Mouse (Mus musculus): Measurements from ENCODE around the gene Trim71. TPM values are rescaled to one million over a fixed set of nuclear protein-coding genes. Genes with fewer than 3 reads are reported as not detected.

Gene Trim71
- polyA plus RNA-seq, 1 experiment from 2014 or later, result 0.16 TPM

DNA sequence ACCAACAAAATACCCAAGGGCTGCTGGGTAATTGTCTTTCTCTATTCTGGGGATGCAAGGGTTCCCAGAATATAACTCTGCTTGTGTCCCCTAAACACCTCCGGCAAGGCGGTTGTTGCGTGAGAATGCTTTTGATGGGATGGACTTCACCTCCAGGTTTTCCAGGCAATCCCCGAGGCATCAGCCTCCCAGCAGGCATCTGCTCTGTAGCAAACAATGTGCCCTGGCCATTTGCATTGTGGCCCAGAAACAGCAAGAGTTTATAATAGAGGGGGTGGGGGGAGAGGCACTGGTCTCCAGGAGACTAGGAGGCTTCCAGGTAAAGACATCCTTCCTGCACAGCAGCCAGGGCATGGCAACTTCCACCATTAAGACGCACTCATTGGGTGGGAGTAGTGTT is 15.1 kb downstream of the Trim71 start:
- H3K27me3 ChIP-seq (ENCODE audit: control insufficient read depth, insufficient read depth, low read length), result 0 out of 2 replicates have a peak, but pooled peaks cover 3% of the 10 kb centered on the region
- no peak overlapping the region for H3K27ac ChIP-seq (replicated peaks; ENCODE audit: low read depth, low read length)
- no peaks in the 10 kb centered on the region for H3K36me3 ChIP-seq (ENCODE audit: control insufficient read depth, insufficient read depth, low read length)
- ATAC-seq (ENCODE audit: low FRiP score, low TSS enrichment), result no peak
- no peaks in the 10 kb centered on the region for H3K4me1 ChIP-seq (ENCODE audit: control insufficient read depth, insufficient read depth, low read length)
- no peak overlapping the region for H3K9ac ChIP-seq (replicated peaks; ENCODE audit: low read length)
- H3K4me3 ChIP-seq (replicated peaks; ENCODE audit: low read depth, low read length), result no peak overlapping the region
- no peaks in the 10 kb centered on the region for H3K9me3 ChIP-seq (ENCODE audit: control insufficient read depth, low read length)
- no peak for DNase-seq
- WGBS, result 6% methylated on average over 5 of the region's 5 CpGs
- no peak overlapping the region for H3K4me2 ChIP-seq (ENCODE audit: low read length)

DNA sequence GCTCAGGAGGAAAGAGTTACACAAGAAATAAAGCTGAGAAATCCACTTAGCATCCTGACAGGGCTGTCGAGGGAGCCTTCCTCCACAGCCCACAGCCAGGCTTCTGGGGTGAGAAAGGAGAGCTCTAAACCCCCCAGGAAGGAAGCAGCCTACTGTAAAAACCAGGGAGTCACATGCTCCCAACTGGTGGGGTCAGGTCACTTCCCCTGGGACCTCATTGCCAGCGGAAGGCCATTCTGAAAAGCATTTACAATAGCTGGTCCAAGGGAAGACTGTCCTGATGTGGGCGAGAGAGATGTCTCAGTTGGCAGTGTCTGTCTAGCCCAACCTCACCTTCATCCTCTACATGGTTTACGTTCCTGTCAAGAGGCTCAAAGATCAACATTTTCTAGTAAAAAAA is 15.7 kb downstream of the Trim71 start:
- no peak for DNase-seq
- 33% methylated on average over 4 of the region's 4 CpGs for WGBS

GRCm38 (mm10) chr9:114547643-114548077 is 16.5 kb downstream of the Trim71 start:
- Histone ChIP-seq H3K27me3 (ENCODE audit: control insufficient read depth, insufficient read depth, low read length) (0 out of 2 replicates have a peak, but pooled peaks cover 3% of the 10 kb centered on the region), H3K4me3 (replicated peaks; ENCODE audit: low read depth, low read length) (no peak overlapping the region), H3K9me3 (ENCODE audit: control insufficient read depth, low read length) (no peaks in the 10 kb centered on the region), H3K4me2 (ENCODE audit: low read length) (no peak overlapping the region), H3K9ac (replicated peaks; ENCODE audit: low read length) (no peak overlapping the region), H3K4me1 (ENCODE audit: control insufficient read depth, insufficient read depth, low read length) (no peaks in the 10 kb centered on the region), H3K36me3 (ENCODE audit: control insufficient read depth, insufficient read depth, low read length) (no peaks in the 10 kb centered on the region), H3K27ac (replicated peaks; ENCODE audit: low read depth, low read length) (no peak overlapping the region)
- WGBS, result 35% methylated on average over 6 of the region's 6 CpGs
- ATAC-seq (ENCODE audit: low FRiP score, low TSS enrichment), result no peak
- DNase-seq, result no peak

More for the DNA sequence above, 15.7 kb downstream of the Trim71 start:
- Histone ChIP-seq H3K4me2 (ENCODE audit: low read length) (no peak overlapping the region), H3K9me3 (ENCODE audit: control insufficient read depth, low read length) (no peaks in the 10 kb centered on the region), H3K4me3 (replicated peaks; ENCODE audit: low read depth, low read length) (no peak overlapping the region), H3K9ac (replicated peaks; ENCODE audit: low read length) (no peak overlapping the region), H3K36me3 (ENCODE audit: control insufficient read depth, insufficient read depth, low read length) (no peaks in the 10 kb centered on the region), H3K27me3 (ENCODE audit: control insufficient read depth, insufficient read depth, low read length) (0 out of 2 replicates have a peak, but pooled peaks cover 3% of the 10 kb centered on the region), H3K27ac (replicated peaks; ENCODE audit: low read depth, low read length) (no peak overlapping the region), H3K4me1 (ENCODE audit: control insufficient read depth, insufficient read depth, low read length) (no peaks in the 10 kb centered on the region)
- ATAC-seq (ENCODE audit: low FRiP score, low TSS enrichment), result no peak

DNA sequence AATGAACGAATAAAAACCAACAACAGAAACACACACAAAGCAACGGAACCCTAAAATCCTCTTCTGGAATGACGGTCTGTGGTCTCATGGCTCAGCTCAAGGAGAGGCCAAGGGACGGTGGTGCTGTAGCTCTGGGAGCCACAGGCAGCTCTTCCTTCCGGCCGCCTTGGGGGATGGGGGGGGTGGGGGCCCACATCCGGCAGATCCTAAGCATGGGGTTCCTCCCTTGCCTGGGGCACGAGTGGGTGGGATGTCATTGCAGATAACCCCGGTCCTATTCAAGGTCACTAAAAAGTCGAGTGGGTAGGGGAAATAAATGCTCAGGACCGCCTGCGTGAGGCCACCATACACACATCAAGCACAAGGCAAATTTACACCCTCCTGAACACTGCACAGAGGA is 17.4 kb downstream of the Trim71 start:
- no peaks in the 10 kb centered on the region for H3K9me3 ChIP-seq (ENCODE audit: control insufficient read depth, low read length)
- DNase-seq (no peak), ATAC-seq (ENCODE audit: low FRiP score, low TSS enrichment) (no peak)
- H3K4me3 ChIP-seq (replicated peaks; ENCODE audit: low read depth, low read length), result no peak overlapping the region
- no peaks in the 10 kb centered on the region for H3K4me1 ChIP-seq (ENCODE audit: control insufficient read depth, insufficient read depth, low read length)
- no peaks in the 10 kb centered on the region for H3K36me3 ChIP-seq (ENCODE audit: control insufficient read depth, insufficient read depth, low read length)
- H3K4me2 ChIP-seq (ENCODE audit: low read length), result no peak overlapping the region
- WGBS, result 73% methylated on average over 12 of the region's 12 CpGs
- H3K27ac ChIP-seq (replicated peaks; ENCODE audit: low read depth, low read length), result no peak overlapping the region
- H3K27me3 ChIP-seq (ENCODE audit: control insufficient read depth, insufficient read depth, low read length), result 0 out of 2 replicates have a peak, but pooled peaks cover 3% of the 10 kb centered on the region
- H3K9ac ChIP-seq (replicated peaks; ENCODE audit: low read length), result no peak overlapping the region

DNA sequence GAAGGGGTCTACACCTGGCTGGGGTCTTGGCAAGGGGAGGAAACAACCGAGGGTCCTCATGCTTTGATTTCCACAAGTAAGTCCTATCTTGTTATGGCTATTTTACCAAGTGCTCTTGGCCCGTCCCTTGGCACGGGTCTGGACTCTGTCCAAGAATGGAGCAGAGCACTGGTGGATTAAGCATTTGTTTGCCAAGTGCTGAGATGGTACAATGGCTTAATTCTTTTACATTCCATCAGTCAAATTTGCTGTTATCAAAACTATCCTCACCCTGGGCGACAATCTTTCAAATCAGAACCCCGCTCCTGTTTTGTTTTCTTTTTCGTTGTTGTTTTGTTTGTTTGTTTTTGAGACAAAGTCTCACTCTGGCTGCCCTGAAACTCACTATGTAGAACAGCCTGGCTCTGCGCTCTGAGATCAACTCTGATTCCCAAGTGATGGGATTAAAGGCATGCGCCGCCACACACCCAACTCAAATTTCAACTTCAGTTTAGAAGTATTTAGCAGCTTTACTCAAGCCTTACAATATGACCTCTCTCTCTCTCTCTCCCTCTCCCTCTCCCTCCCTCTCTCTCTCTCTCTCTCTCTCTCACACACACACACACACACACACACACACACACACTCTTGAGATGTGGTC is 19.3 kb downstream of the Trim71 start:
- no peaks in the 10 kb centered on the region for H3K4me1 ChIP-seq (ENCODE audit: control insufficient read depth, insufficient read depth, low read length)
- ATAC-seq (ENCODE audit: low FRiP score, low TSS enrichment), result no peak
- 0 out of 2 replicates have a peak, but pooled peaks cover 3% of the 10 kb centered on the region for H3K27me3 ChIP-seq (ENCODE audit: control insufficient read depth, insufficient read depth, low read length)
- DNase-seq, result peak; percentile 64
- no peak overlapping the region for H3K27ac ChIP-seq (replicated peaks; ENCODE audit: low read depth, low read length)
- no peaks in the 10 kb centered on the region for H3K9me3 ChIP-seq (ENCODE audit: control insufficient read depth, low read length)
- H3K4me2 ChIP-seq (ENCODE audit: low read length), result no peak overlapping the region
- WGBS, result 28% methylated on average over 9 of the region's 9 CpGs
- H3K36me3 ChIP-seq (ENCODE audit: control insufficient read depth, insufficient read depth, low read length), result no peaks in the 10 kb centered on the region
- H3K4me3 ChIP-seq (replicated peaks; ENCODE audit: low read depth, low read length), result no peak overlapping the region
- H3K9ac ChIP-seq (replicated peaks; ENCODE audit: low read length), result no peak overlapping the region

DNA sequence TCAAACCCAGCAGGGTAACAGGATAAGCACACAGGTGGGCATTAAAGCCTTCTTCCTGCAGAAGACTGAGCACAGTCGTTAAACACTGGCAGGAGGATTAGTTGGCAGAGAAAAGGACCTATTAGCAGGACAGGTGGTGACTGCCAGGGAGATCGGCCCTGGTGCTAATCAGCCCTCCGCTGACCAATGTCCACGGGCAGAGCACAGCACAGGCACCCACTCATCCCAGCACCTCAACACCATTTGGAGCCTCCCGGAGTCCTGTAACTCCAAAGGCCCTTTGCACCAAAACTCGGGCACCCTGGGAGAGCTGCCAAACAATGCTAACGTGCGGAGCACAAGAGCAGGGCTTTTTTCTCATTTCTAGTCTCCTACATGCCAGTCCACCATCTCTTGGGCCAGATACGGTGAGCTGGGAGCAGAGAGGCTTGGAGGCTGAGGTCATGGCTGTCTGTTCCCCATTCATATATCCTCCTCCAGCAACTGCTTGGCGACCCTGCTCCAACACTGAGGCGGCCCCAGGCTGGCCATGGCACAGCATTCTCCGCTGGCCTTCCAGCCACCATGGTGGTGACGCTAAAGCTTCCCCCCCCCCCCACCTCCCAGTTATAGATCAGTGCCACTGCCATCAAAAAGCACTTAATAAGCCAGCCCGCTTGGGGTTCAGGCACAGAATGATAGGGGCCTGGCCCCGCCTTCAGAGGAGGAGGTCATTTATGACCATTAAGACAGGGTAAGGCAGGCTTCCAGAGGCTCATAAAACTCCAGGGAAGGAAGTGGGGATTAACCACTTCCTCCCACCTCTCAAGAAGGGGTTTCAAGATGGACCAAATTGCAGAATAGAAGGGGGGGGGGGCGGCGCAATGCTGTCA is 20.1 kb downstream of the Trim71 start:
- H3K36me3 ChIP-seq (ENCODE audit: control insufficient read depth, insufficient read depth, low read length), result no peaks in the 10 kb centered on the region
- H3K4me1 ChIP-seq (ENCODE audit: control insufficient read depth, insufficient read depth, low read length), result no peaks in the 10 kb centered on the region
- no peak overlapping the region for H3K4me3 ChIP-seq (replicated peaks; ENCODE audit: low read depth, low read length)
- DNase-seq (no peak), ATAC-seq (ENCODE audit: low FRiP score, low TSS enrichment) (no peak)
- 0 out of 2 replicates have a peak, but pooled peaks cover 3% of the 10 kb centered on the region for H3K27me3 ChIP-seq (ENCODE audit: control insufficient read depth, insufficient read depth, low read length)
- H3K9ac ChIP-seq (replicated peaks; ENCODE audit: low read length), result no peak overlapping the region
- WGBS, result 69% methylated on average over 17 of the region's 17 CpGs
- no peak overlapping the region for H3K27ac ChIP-seq (replicated peaks; ENCODE audit: low read depth, low read length)
- H3K4me2 ChIP-seq (ENCODE audit: low read length), result no peak overlapping the region
- no peaks in the 10 kb centered on the region for H3K9me3 ChIP-seq (ENCODE audit: control insufficient read depth, low read length)

DNA sequence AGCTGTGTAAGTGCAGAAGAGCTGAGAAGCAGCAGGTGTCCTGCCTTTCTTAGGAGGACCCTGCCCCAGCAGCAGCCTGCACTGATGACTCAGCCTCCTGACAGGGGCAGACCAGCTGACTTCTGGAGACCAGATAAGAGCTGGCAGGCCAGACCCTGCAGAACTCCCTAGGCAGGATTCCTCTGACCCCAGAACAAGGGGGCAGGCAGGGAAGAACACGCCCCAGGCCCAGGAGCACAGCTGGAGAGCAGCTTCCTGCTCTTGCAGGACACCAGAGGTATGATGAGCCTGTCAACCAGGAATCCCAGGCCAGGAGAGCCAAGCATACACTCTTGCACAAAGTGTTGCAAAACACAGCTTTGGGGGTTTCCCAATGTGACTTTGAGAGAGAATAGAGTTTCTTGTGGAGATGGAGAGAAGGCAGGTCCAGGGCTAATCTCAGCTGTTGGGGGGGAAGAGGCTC is 22.9 kb downstream of the Trim71 start:
- no peaks in the 10 kb centered on the region for H3K9me3 ChIP-seq (ENCODE audit: control insufficient read depth, low read length)
- 35% methylated on average over 1 of the region's 1 CpGs for WGBS
- H3K9ac ChIP-seq (replicated peaks; ENCODE audit: low read length), result no peak overlapping the region
- no peaks in the 10 kb centered on the region for H3K27me3 ChIP-seq (ENCODE audit: control insufficient read depth, insufficient read depth, low read length)
- no peaks in the 10 kb centered on the region for H3K4me1 ChIP-seq (ENCODE audit: control insufficient read depth, insufficient read depth, low read length)
- no peak overlapping the region for H3K27ac ChIP-seq (replicated peaks; ENCODE audit: low read depth, low read length)
- ATAC-seq (ENCODE audit: low FRiP score, low TSS enrichment), result no peak
- H3K4me3 ChIP-seq (replicated peaks; ENCODE audit: low read depth, low read length), result no peak overlapping the region
- no peak for DNase-seq
- no peak overlapping the region for H3K4me2 ChIP-seq (ENCODE audit: low read length)
- H3K36me3 ChIP-seq (ENCODE audit: control insufficient read depth, insufficient read depth, low read length), result no peaks in the 10 kb centered on the region

DNA sequence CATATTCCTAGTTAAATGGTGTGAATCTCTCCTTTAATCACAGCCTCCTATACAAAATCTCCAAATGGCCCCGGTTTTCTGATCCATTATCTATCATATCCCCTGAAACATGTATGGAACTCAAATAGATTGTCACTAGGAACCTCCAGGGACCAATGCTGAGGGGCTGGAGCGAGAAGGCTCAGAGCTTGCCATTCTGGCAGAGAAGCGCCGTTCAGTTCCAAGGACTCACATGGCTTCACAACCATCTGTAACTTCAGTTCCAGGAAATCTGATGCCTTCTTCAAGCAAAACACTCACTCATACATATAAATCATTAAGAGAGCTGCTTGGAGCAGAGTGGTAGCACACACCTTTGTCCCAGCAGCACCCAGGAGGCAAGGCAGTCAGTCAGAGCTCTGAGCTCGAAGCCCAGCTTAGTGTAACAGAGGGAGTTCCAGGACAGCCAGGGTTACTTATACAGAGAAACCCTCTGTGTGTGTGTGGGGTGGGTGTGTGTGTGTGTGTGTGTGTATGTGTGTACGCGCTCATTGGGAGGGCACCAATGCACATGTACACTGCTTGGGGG is 25.1 kb downstream of the Trim71 start:
- Histone ChIP-seq H3K27me3 (ENCODE audit: control insufficient read depth, insufficient read depth, low read length) (no peaks in the 10 kb centered on the region), H3K9me3 (ENCODE audit: control insufficient read depth, low read length) (no peaks in the 10 kb centered on the region), H3K27ac (replicated peaks; ENCODE audit: low read depth, low read length) (no peak overlapping the region), H3K4me1 (ENCODE audit: control insufficient read depth, insufficient read depth, low read length) (no peaks in the 10 kb centered on the region), H3K4me2 (ENCODE audit: low read length) (no peak overlapping the region), H3K36me3 (ENCODE audit: control insufficient read depth, insufficient read depth, low read length) (no peaks in the 10 kb centered on the region), H3K9ac (replicated peaks; ENCODE audit: low read length) (no peak overlapping the region), H3K4me3 (replicated peaks; ENCODE audit: low read depth, low read length) (no peak overlapping the region)
- ATAC-seq (ENCODE audit: low FRiP score, low TSS enrichment), result no peak
- 71% methylated on average over 7 of the region's 7 CpGs for WGBS
- no peak for DNase-seq

Data from midbrain, embryonic 14.5 days (tissue).